Mouse (Mus musculus): ENCODE data around the gene Wfdc2.

DNA sequence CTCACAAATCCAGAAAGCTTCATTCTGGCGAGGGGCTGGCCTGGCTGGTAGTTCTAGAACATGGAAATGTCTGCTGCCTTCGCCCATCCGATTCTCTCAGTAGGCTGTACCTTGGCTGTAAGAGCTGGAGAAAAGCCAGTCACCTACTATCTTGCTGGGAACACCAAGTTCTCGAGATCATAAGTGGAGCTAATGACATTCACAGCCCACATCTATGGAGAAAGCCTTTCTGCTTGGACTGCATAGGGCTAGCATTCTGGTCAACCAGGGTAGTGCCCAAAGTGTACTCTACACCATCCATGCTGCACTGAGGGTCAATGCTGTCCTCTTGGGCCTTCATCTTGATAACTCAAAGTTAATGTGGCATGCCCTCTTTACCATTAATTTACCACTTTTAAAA is 31.3 kb downstream of the Wfdc2 start, which contains the start of gene Eppin:
- TF ChIP-seq CTCF (IDR thresholded peaks at IDR 0.05; ENCODE audit: low read depth) = no peak
- no peak for TF ChIP-seq EP300 (IDR thresholded peaks at IDR 0.05; ENCODE audit: low read depth)
